Mouse (Mus musculus) ES-E14 (cell line): ENCODE measurements at regions not wholly inside any gene's neighbourhood (a gene's known extent, or its start where the extent isn't known, plus 50 kb on each side); places are given as distances from the start of the nearest gene placed in this dataset.

ENCODE experiments used
- CHD2 ChIP-seq: IDR thresholded peaks from 2 replicates; pipeline ENCODE4 v1.6.1; 2014; ENCODE audit warnings: mild to moderate bottlenecking, low read depth, low read length, inconsistent platforms
- HCFC1 ChIP-seq: IDR thresholded peaks from 2 replicates; pipeline ENCODE4 v1.6.1; 2012; ENCODE audit warnings: low read length, inconsistent platforms, borderline replicate concordance; ENCODE audit not compliant: insufficient read depth
- MAFK ChIP-seq: IDR thresholded peaks from 2 replicates; pipeline ENCODE4 v1.6.1; 2014; ENCODE audit warnings: mild to moderate bottlenecking, low read depth, low read length, inconsistent platforms; ENCODE audit not compliant: insufficient read depth
- ZC3H11A ChIP-seq: IDR thresholded peaks from 2 replicates; pipeline ENCODE4 v1.6.1; 2012; ENCODE audit warnings: low read depth, mild to moderate bottlenecking, inconsistent platforms, low read length, borderline replicate concordance
- ZNF384 ChIP-seq: IDR thresholded peaks from 2 replicates; pipeline ENCODE4 v1.6.1; 2012; ENCODE audit warnings: low read depth, low read length, inconsistent platforms

DNA sequence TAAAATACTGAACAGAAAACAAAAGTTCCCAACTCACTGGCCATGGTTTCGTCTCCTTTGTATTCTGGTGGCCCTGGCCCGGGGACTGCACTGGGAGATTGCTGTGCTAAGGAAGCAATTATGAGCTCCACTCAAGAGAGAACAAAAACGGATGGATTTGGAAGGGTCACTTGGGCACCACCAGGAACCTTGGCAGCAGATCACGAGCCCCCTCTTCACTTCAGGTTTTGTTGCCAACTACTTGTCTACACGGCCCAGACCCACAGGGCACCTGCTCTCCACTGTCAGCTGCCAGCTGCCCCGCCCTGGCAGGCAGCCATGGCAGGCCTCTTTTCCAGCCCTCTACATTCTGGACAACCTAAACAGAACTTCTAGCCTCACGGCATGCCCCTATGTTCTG, 199.8 kb upstream of the Klf14 start:
- TF ChIP-seq MAFK = no peak
- TF ChIP-seq ZNF384 = no peak
- no peak for TF ChIP-seq HCFC1
- TF ChIP-seq ZC3H11A = no peak
- no peak for TF ChIP-seq CHD2
